Mouse (Mus musculus): Measurements from ENCODE around the gene Retnlb. TPM values are rescaled to one million over a fixed set of nuclear protein-coding genes. Genes with fewer than 3 reads are reported as not detected.
"Not testable (repeated sequence)": the region's sequence is repeated elsewhere in the genome, so short reads cannot be mapped to it uniquely, and the experiment has no call there.

The Retnlb gene
- polyA plus RNA-seq, 2 experiments = not detected

- no peak for ATAC-seq (ENCODE audit: insufficient read depth)
- Histone ChIP-seq H3K9ac (replicated peaks) (no peak overlapping the region), H3K27me3 (ENCODE audit: control insufficient read depth, insufficient read depth, low read length) (no peaks in the 10 kb centered on the region), H3K4me1 (replicated peaks; ENCODE audit: control insufficient read depth in 2 of 2, insufficient read depth in 2 of 2, low read length in 1 of 2) (no peaks in the 10 kb centered on the region), H3K9me3 (ENCODE audit: control insufficient read depth, low read length) (no peaks in the 10 kb centered on the region), H3K4me2 (ENCODE audit: low read depth) (no peak overlapping the region), H3K4me3 (ENCODE audit: insufficient read depth in 1 of 2, low read depth in 2 of 2, low read length in 2 of 2) (no peak overlapping the region), H3K27ac (no peak overlapping the region), H3K36me3 (replicated peaks; ENCODE audit: control insufficient read depth, insufficient read depth, low read depth) (no peaks in the 10 kb centered on the region)
- TF ChIP-seq CTCF (IDR thresholded peaks at IDR 0.05; ENCODE audit: low read depth) (no peak), EP300 (IDR thresholded peaks at IDR 0.05; ENCODE audit: low read depth) (no peak)
- 49% methylated on average over 4 of the region's 4 CpGs for WGBS (ENCODE audit: insufficient replicate concordance)
- DNase-seq (ENCODE audit: low read depth in 3 of 3, low spot score in 3 of 3) = no peak
Measured at GRCm38 (mm10) chr16:48843671-48844386, 27.2 kb downstream of the Retnlb start.

GRCm38 (mm10) chr16:48865004-48865403 is 48.3 kb downstream of the Retnlb start:
- 60% methylated on average over 1 of the region's 1 CpGs for WGBS (ENCODE audit: insufficient replicate concordance)
- not testable (repeated sequence) for H3K4me1 ChIP-seq (replicated peaks; ENCODE audit: control insufficient read depth in 2 of 2, insufficient read depth in 2 of 2, low read length in 1 of 2); H3K36me3 ChIP-seq (replicated peaks; ENCODE audit: control insufficient read depth, insufficient read depth, low read depth); H3K9me3 ChIP-seq (ENCODE audit: control insufficient read depth, low read length); H3K4me2 ChIP-seq (ENCODE audit: low read depth); H3K4me3 ChIP-seq (ENCODE audit: insufficient read depth in 1 of 2, low read depth in 2 of 2, low read length in 2 of 2); H3K27ac ChIP-seq; H3K9ac ChIP-seq (replicated peaks); DNase-seq (ENCODE audit: low read depth in 3 of 3, low spot score in 3 of 3); H3K27me3 ChIP-seq (ENCODE audit: control insufficient read depth, insufficient read depth, low read length); ATAC-seq (ENCODE audit: insufficient read depth)

GRCm38 (mm10) chr16:48867690-48868089 is 51.0 kb downstream of the Retnlb start:
- no peaks in the 10 kb centered on the region for H3K4me1 ChIP-seq (replicated peaks; ENCODE audit: control insufficient read depth in 2 of 2, insufficient read depth in 2 of 2, low read length in 1 of 2)
- TF ChIP-seq EP300 (IDR thresholded peaks at IDR 0.05; ENCODE audit: low read depth) (no peak), CTCF (IDR thresholded peaks at IDR 0.05; ENCODE audit: low read depth) (no peak)
- H3K9ac ChIP-seq (replicated peaks) = no peak overlapping the region
- no peaks in the 10 kb centered on the region for H3K36me3 ChIP-seq (replicated peaks; ENCODE audit: control insufficient read depth, insufficient read depth, low read depth)
- ATAC-seq (ENCODE audit: insufficient read depth) = peak; percentile 62; the same call in 1 of the 2 replicates
- no peaks in the 10 kb centered on the region for H3K27me3 ChIP-seq (ENCODE audit: control insufficient read depth, insufficient read depth, low read length)
- no peaks in the 10 kb centered on the region for H3K9me3 ChIP-seq (ENCODE audit: control insufficient read depth, low read length)
- H3K4me2 ChIP-seq (ENCODE audit: low read depth) = no peak overlapping the region
- no peak overlapping the region for H3K4me3 ChIP-seq (ENCODE audit: insufficient read depth in 1 of 2, low read depth in 2 of 2, low read length in 2 of 2)
- H3K27ac ChIP-seq = no peak overlapping the region
- DNase-seq (ENCODE audit: low read depth in 3 of 3, low spot score in 3 of 3) = peak in 1 of 3 experiments; percentile 2
- WGBS (ENCODE audit: insufficient replicate concordance) = 33% methylated on average over 2 of the region's 2 CpGs

Other genes with a start within 250 kb of the Retnlb start
- gene Trat1, start 44.8 kb upstream of the Retnlb start, polyA plus RNA-seq (2012; rRNA removed) = not detected in 2 replicates
- not detected in 2 replicates for gene Trat1, start 44.8 kb upstream of the Retnlb start, polyA plus RNA-seq (2014; fragmentation: Nextera tagmentation; extraction: Ambion mirVana)
- gene Retnla, start 25.7 kb downstream of the Retnlb start, polyA plus RNA-seq (2012; rRNA removed) = not detected in 2 replicates
- not detected in 2 replicates for gene Retnla, start 25.7 kb downstream of the Retnlb start, polyA plus RNA-seq (2014; fragmentation: Nextera tagmentation; extraction: Ambion mirVana)
- 2.2 and 3.1 TPM in 2 replicates for gene Retnlg, start 55.8 kb downstream of the Retnlb start, polyA plus RNA-seq (2012; rRNA removed)
- gene Retnlg, start 55.8 kb downstream of the Retnlb start, polyA plus RNA-seq (2014; fragmentation: Nextera tagmentation; extraction: Ambion mirVana) = 2.4 and 3.2 TPM in 2 replicates
- gene Dzip3, start 177.3 kb downstream of the Retnlb start, polyA plus RNA-seq (2012; rRNA removed) = 5.3 and 5.8 TPM in 2 replicates
- gene Dzip3, start 177.3 kb downstream of the Retnlb start, polyA plus RNA-seq (2014; fragmentation: Nextera tagmentation; extraction: Ambion mirVana) = 5.8 and 7.9 TPM in 2 replicates
- gene Cip2a, start 177.3 kb downstream of the Retnlb start, polyA plus RNA-seq (2012; rRNA removed) = 13.5 and 20.8 TPM in 2 replicates
- gene Cip2a, start 177.3 kb downstream of the Retnlb start, polyA plus RNA-seq (2014; fragmentation: Nextera tagmentation; extraction: Ambion mirVana) = 21.4 and 24.4 TPM in 2 replicates
- gene Myh15, start 240.6 kb downstream of the Retnlb start, polyA plus RNA-seq (2012; rRNA removed) = not detected in 2 replicates
- not detected in 2 replicates for gene Myh15, start 240.6 kb downstream of the Retnlb start, polyA plus RNA-seq (2014; fragmentation: Nextera tagmentation; extraction: Ambion mirVana)